Comparison of ENCODE assay signal across 21 mouse cellular contexts in the genomic region with DNA sequence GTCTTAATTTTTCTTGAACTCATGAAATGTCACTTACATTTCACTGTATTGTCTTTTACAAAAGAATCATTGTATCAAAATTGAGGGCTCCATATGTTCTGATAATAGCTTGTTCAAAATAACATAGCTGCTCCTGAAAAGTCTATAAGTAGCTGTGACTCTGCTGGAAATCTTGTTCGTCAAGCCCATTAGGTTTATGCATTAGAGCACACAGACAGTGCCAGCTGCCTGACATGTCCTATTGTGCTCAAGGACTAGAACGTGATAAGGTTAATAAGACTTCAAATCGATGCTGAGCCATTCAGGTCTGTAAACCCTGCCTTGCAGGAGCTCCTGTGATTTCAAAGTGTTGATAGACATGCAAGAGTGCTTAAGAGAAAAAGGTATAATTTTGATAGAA.
DNase-seq lines count a peak whose midpoint lies in the region; ATAC-seq and TF ChIP-seq lines count a peak whose summit lies in the region.
"Had no signal": no experiment of that assay in that cellular context is flagged by ENCODE, and none has a peak within 500 bp of the region (broad histone marks: within the 10 kb centered on the region; RNA-seq: fewer than 3 reads in every experiment).

No protein-coding gene starts in this region.

- H3K4me1 ChIP-seq in hindbrain, embryonic 11.5 days (replicated peaks; ENCODE audit: control insufficient read depth, insufficient read depth, low read length) = no peaks in the 10 kb centered on the region
- no peaks in the 10 kb centered on the region for H3K4me1 ChIP-seq in hindbrain, embryonic 12.5 days
- no peaks in the 10 kb centered on the region for H3K4me1 ChIP-seq in midbrain, embryonic 12.5 days
- no peaks in the 10 kb centered on the region for H3K4me1 ChIP-seq in midbrain, embryonic 15.5 days
- H3K4me1 ChIP-seq: heart, embryonic 12.5 days; heart, embryonic 15.5 days; hindbrain, embryonic 10.5 days; intestine, embryonic 15.5 days had no signal

- peak; percentile 48; the same call in 1 of the 2 replicates for ATAC-seq in hindbrain, embryonic 11.5 days (ENCODE audit: low FRiP score)
- no peak for ATAC-seq in hindbrain, embryonic 12.5 days (ENCODE audit: low FRiP score)
- peak; percentile 49; the same call in 1 of the 2 replicates for ATAC-seq in midbrain, embryonic 12.5 days (ENCODE audit: low FRiP score, low read depth)
- ATAC-seq in midbrain, embryonic 15.5 days (replicated peaks) = no peak
- ATAC-seq: activated CD4-positive, CD25-positive, alpha-beta regulatory T cell, adult 4 months; forebrain, embryonic 14.5 days; intestine, embryonic 15.5 days had no signal

- H3K9ac ChIP-seq in hindbrain, embryonic 11.5 days (ENCODE audit: low read depth, low read length) = no peak overlapping the region
- H3K9ac ChIP-seq in hindbrain, embryonic 12.5 days = no peak overlapping the region
- no peak overlapping the region for H3K9ac ChIP-seq in midbrain, embryonic 12.5 days (replicated peaks)
- H3K9ac ChIP-seq in midbrain, embryonic 15.5 days = no peak overlapping the region
- H3K9ac ChIP-seq: heart, embryonic 12.5 days; heart, embryonic 15.5 days; intestine, embryonic 15.5 days had no signal

- no peak for DNase-seq in hindbrain, embryonic 11.5 days (ENCODE audit: low spot score)
- DNase-seq in brain, embryonic 14.5 days (ENCODE audit: low read depth) = peak; percentile 48
- DNase-seq in layer of hippocampus, adult 18-20 months (ENCODE audit: low spot score in 2 of 2) = no peak
- DNase-seq: adrenal gland, adult 8-10 months; adrenal gland, postnatal 25 days; cerebellum, adult 18-20 months; cerebellum, adult 9-10 months; cerebellum, postnatal 14 days; gastrocnemius, postnatal 25 days; heart, adult 18-20 months; heart, postnatal 10 days; heart, postnatal 36 days had no signal

- H3K4me2 ChIP-seq in hindbrain, embryonic 11.5 days (replicated peaks; ENCODE audit: low read depth, low read length) = no peak overlapping the region
- H3K4me2 ChIP-seq in hindbrain, embryonic 12.5 days (replicated peaks) = no peak overlapping the region
- H3K4me2 ChIP-seq in midbrain, embryonic 12.5 days (replicated peaks) = no peak overlapping the region
- H3K4me2 ChIP-seq in midbrain, embryonic 15.5 days = no peak overlapping the region
- H3K4me2 ChIP-seq: heart, embryonic 12.5 days; heart, embryonic 15.5 days; intestine, embryonic 15.5 days had no signal

- TF ChIP-seq CTCF in brain, embryonic 14.5 days (IDR thresholded peaks at IDR 0.05; ENCODE audit: borderline replicate concordance, extremely low read depth, insufficient read depth, insufficient read length) = no peak

- no peaks in the 10 kb centered on the region for H3K36me3 ChIP-seq in hindbrain, embryonic 11.5 days (ENCODE audit: control insufficient read depth, insufficient read depth, low read length)
- H3K36me3 ChIP-seq in hindbrain, embryonic 12.5 days = no peaks in the 10 kb centered on the region
- no peaks in the 10 kb centered on the region for H3K36me3 ChIP-seq in midbrain, embryonic 12.5 days
- H3K36me3 ChIP-seq in midbrain, embryonic 15.5 days (replicated peaks) = no peaks in the 10 kb centered on the region
- H3K36me3 ChIP-seq: heart, embryonic 12.5 days; heart, embryonic 15.5 days; hindbrain, embryonic 10.5 days; intestine, embryonic 15.5 days had no signal

- H3K27ac ChIP-seq in hindbrain, embryonic 11.5 days (ENCODE audit: low read depth, low read length) = no peak overlapping the region
- no peak overlapping the region for H3K27ac ChIP-seq in hindbrain, embryonic 12.5 days
- no peak overlapping the region for H3K27ac ChIP-seq in midbrain, embryonic 12.5 days (replicated peaks)
- H3K27ac ChIP-seq in midbrain, embryonic 15.5 days = no peak overlapping the region
- H3K27ac ChIP-seq: heart, embryonic 15.5 days; hindbrain, embryonic 10.5 days; intestine, embryonic 15.5 days had no signal

- H3K4me3 ChIP-seq in hindbrain, embryonic 11.5 days (ENCODE audit: low read depth, low read length) = no peak overlapping the region
- no peak overlapping the region for H3K4me3 ChIP-seq in hindbrain, embryonic 12.5 days
- H3K4me3 ChIP-seq in midbrain, embryonic 12.5 days = no peak overlapping the region
- no peak overlapping the region for H3K4me3 ChIP-seq in midbrain, embryonic 15.5 days
- H3K4me3 ChIP-seq: heart, embryonic 12.5 days; heart, embryonic 15.5 days; hindbrain, embryonic 10.5 days; intestine, embryonic 15.5 days had no signal

- 67% methylated on average over 3 of the region's 3 CpGs for WGBS in hindbrain, embryonic 11.5 days
- WGBS in hindbrain, embryonic 12.5 days = 51% methylated on average over 3 of the region's 3 CpGs
- 59% methylated on average over 3 of the region's 3 CpGs for WGBS in midbrain, embryonic 12.5 days
- WGBS in midbrain, embryonic 15.5 days = 43% methylated on average over 3 of the region's 3 CpGs

- TF ChIP-seq POLR2A in brain, embryonic 14.5 days (IDR thresholded peaks at IDR 0.05; ENCODE audit: borderline replicate concordance, extremely low read depth, insufficient read depth, insufficient read length, poor library complexity, severe bottlenecking) = no peak

- no peaks in the 10 kb centered on the region for H3K9me3 ChIP-seq in hindbrain, embryonic 11.5 days (ENCODE audit: control insufficient read depth, low read length)
- H3K9me3 ChIP-seq in hindbrain, embryonic 12.5 days (replicated peaks) = no peaks in the 10 kb centered on the region
- no peaks in the 10 kb centered on the region for H3K9me3 ChIP-seq in midbrain, embryonic 12.5 days
- no peaks in the 10 kb centered on the region for H3K9me3 ChIP-seq in midbrain, embryonic 15.5 days
- H3K9me3 ChIP-seq: heart, embryonic 12.5 days; heart, embryonic 15.5 days; hindbrain, embryonic 10.5 days; intestine, embryonic 15.5 days had no signal

- no peaks in the 10 kb centered on the region for H3K27me3 ChIP-seq in hindbrain, embryonic 11.5 days (ENCODE audit: control insufficient read depth, insufficient read depth, low read length)
- H3K27me3 ChIP-seq in hindbrain, embryonic 12.5 days = no peaks in the 10 kb centered on the region
- H3K27me3 ChIP-seq in midbrain, embryonic 12.5 days = no peaks in the 10 kb centered on the region
- no peaks in the 10 kb centered on the region for H3K27me3 ChIP-seq in midbrain, embryonic 15.5 days (replicated peaks)
- H3K27me3 ChIP-seq: heart, embryonic 12.5 days; heart, embryonic 15.5 days; intestine, embryonic 15.5 days had no signal

Comparison
In these comparisons a context has a peak if more than half of its experiments do, and no peak if none do; other contexts are left out.
1. ATAC-seq: peak in hindbrain, embryonic 11.5 days (single experiment) and midbrain, embryonic 12.5 days (single experiment); none in hindbrain, embryonic 12.5 days (single experiment) and midbrain, embryonic 15.5 days (single experiment).